Mouse (Mus musculus): ENCODE data around the gene Pdk2. TPM values are rescaled to one million over a fixed set of nuclear protein-coding genes. Genes with fewer than 3 reads are reported as not detected.
A peak's percentile ranks its signal among the peaks of the same experiment; 100 is the strongest.

The Pdk2 gene
- polyA plus RNA-seq, 1 experiment = 9.4 TPM

DNA sequence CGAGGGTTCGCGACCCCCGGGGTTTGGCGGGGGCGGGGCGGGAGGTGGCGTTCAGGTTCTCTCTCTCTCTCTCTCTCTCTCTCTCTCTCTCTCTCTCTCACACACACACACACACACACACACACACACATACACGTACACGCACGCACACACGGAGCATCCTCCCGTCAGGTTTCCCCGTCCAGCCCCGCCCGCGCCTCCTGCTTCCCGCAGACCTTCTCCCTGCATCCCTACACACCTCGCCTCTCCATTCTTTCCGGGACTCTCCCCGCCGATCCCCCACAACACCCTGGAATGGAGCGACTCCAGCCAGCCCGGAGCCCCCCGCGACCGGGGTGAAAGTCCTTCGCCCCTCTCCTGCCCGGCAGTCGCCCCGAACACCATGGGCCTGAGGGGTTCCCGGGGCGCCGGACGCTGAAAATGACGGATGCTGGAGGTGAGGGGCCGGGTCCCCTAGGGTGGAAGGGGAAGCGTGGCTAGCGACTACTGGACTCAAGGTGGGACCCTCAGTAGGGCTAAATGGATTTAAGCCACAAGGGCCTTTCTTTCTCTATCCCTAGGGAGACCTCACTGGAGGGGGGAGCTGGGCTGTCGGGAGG is 30.9 kb downstream of the Pdk2 start:
- Histone ChIP-seq H3K36me3 (ENCODE audit: control insufficient read depth, insufficient read depth, low read length, poor library complexity, severe bottlenecking) (no peaks in the 10 kb centered on the region), H3K9me3 (replicated peaks; ENCODE audit: control insufficient read depth, insufficient read depth, low read length, poor library complexity, severe bottlenecking) (no peaks in the 10 kb centered on the region), H3K27ac (ENCODE audit: insufficient read depth, low read length) (no peak overlapping the region), H3K4me3 (ENCODE audit: low read depth, low read length) (peak overlapping the region; percentile 73), H3K9ac (ENCODE audit: low read depth, poor library complexity, severe bottlenecking) (peak overlapping the region; percentile 70), H3K4me1 (ENCODE audit: control insufficient read depth, insufficient read depth, low read length) (no peaks in the 10 kb centered on the region), H3K27me3 (ENCODE audit: control insufficient read depth, insufficient read depth, low read length, poor library complexity, severe bottlenecking) (peaks cover 5% of the 10 kb centered on the region)
- TF ChIP-seq EP300 (IDR thresholded peaks at IDR 0.05; ENCODE audit: insufficient read depth, low read depth, low read length) (no peak), CTCF (IDR thresholded peaks at IDR 0.05; ENCODE audit: low read depth, low read length) (no peak), POLR2A (IDR thresholded peaks at IDR 0.05; ENCODE audit: insufficient read depth, low read length) (no peak)

DNA sequence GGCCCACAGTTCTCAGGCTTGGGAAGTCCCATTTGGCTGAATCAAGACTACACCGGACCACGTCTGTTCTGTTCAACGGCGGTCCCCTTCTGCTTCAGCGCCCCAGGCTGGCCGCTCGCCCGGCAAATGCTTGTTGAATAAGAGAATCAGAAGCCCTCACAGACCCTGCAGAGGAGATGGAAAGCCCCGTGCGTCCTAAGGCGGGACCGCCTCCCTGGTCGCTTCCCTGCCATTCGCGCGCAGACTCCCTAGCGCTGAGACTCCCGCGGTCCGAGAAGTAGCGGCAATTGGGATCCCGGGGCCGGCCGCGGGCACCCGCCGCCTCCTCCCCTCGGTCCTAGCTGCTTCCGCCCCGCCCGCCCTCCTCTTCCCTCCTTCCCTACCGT is 31.5 kb downstream of the Pdk2 start, which contains the start of gene Samd14:
TSS of gene Samd14 (plus strand) at position 251 of the 386 bp plus-strand sequence.
- no peak within 1 kb of the TSS for H3K27ac ChIP-seq (ENCODE audit: insufficient read depth, low read length)
- no peak for TF ChIP-seq CTCF (IDR thresholded peaks at IDR 0.05; ENCODE audit: low read depth, low read length)
- no peak for TF ChIP-seq EP300 (IDR thresholded peaks at IDR 0.05; ENCODE audit: insufficient read depth, low read depth, low read length)
- no peak for TF ChIP-seq POLR2A (IDR thresholded peaks at IDR 0.05; ENCODE audit: insufficient read depth, low read length)
- peak within 1 kb of the TSS; percentile 70 for H3K9ac ChIP-seq (ENCODE audit: low read depth, poor library complexity, severe bottlenecking)
- peak within 1 kb of the TSS; percentile 73 for H3K4me3 ChIP-seq (ENCODE audit: low read depth, low read length)
- H3K4me1 ChIP-seq (ENCODE audit: control insufficient read depth, insufficient read depth, low read length) = no peaks in the 10 kb centered on the region
- H3K9me3 ChIP-seq (replicated peaks; ENCODE audit: control insufficient read depth, insufficient read depth, low read length, poor library complexity, severe bottlenecking) = no peaks in the 10 kb centered on the region
- H3K36me3 ChIP-seq (ENCODE audit: control insufficient read depth, insufficient read depth, low read length, poor library complexity, severe bottlenecking) = no peaks in the 10 kb centered on the region
- H3K27me3 ChIP-seq (ENCODE audit: control insufficient read depth, insufficient read depth, low read length, poor library complexity, severe bottlenecking) = peaks cover 5% of the 10 kb centered on the region

DNA sequence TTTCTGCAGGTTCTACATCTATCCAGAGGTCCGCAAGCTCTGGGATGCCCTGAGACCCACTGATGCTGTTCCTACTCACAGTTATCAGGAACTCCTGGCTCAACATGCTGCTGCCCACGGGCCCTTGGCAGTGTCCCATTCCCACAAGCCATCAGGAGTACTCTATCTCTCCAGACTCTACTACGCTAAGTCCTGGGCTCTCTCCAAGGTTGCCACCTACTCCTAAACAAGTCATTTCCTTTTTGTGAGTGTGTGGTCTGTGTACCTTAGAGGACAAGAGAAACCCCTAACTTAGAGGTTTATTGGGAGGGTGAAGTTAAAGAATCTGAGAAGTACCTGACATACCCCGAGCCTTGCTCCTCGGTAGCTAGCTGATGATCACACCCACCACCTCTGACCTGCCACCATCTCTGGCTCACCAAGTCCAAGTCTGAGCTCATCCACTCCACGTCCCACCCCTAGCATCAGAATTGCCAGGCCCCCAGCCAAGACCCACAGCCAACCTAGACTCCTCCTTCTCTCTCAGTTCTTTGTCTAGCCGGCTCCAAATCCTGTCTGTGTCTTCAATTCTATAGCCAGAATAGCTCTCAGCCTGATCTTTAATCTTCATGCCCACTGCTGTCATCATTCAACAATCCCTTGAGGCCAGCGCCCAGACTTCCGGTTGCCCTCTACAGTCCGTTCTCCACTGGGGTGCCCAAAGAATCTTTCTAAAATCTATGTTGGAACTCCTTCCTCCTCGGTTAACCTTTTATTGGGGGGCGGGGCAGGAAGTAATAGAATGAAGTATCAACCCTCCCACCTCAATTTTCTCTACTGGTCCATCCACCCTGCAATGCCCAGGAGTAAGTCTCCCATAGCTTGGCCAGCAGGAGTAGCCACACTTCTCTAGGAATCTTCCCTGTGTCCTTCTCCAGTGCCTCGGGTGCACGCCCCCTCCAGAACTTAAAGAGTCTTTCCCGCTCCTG is 32.2 kb downstream of the Pdk2 start:
- H3K4me3 ChIP-seq (ENCODE audit: low read depth, low read length) = peak overlapping the region; percentile 57
- H3K9me3 ChIP-seq (replicated peaks; ENCODE audit: control insufficient read depth, insufficient read depth, low read length, poor library complexity, severe bottlenecking) = no peaks in the 10 kb centered on the region
- H3K36me3 ChIP-seq (ENCODE audit: control insufficient read depth, insufficient read depth, low read length, poor library complexity, severe bottlenecking) = no peaks in the 10 kb centered on the region
- H3K9ac ChIP-seq (ENCODE audit: low read depth, poor library complexity, severe bottlenecking) = peak overlapping the region; percentile 70
- no peak overlapping the region for H3K27ac ChIP-seq (ENCODE audit: insufficient read depth, low read length)
- H3K4me1 ChIP-seq (ENCODE audit: control insufficient read depth, insufficient read depth, low read length) = no peaks in the 10 kb centered on the region
- peaks cover 5% of the 10 kb centered on the region for H3K27me3 ChIP-seq (ENCODE audit: control insufficient read depth, insufficient read depth, low read length, poor library complexity, severe bottlenecking)
- TF ChIP-seq EP300 (IDR thresholded peaks at IDR 0.05; ENCODE audit: insufficient read depth, low read depth, low read length) = no peak
- no peak for TF ChIP-seq POLR2A (IDR thresholded peaks at IDR 0.05; ENCODE audit: insufficient read depth, low read length)
- TF ChIP-seq CTCF (IDR thresholded peaks at IDR 0.05; ENCODE audit: low read depth, low read length) = no peak

DNA sequence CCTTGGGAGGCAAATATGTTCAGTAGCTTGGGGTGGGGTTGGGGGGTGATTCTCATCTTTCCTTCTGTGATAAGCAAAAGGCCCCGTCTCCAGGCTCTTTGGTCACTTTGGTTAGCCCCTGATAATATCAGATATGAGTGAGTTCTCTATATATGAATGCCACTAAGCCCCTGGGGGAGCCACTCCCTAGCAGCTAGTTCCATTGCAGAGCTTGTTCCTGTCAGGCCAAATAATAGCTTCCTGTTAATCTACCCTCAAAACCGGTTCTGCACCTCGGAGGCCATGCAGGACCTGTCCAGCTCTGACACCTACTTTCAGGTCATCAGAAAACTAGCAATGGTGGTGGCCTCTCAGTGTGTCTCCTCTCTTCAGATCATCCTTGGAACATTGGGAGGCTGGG is 33.7 kb downstream of the Pdk2 start:
- Histone ChIP-seq H3K9me3 (replicated peaks; ENCODE audit: control insufficient read depth, insufficient read depth, low read length, poor library complexity, severe bottlenecking) (no peaks in the 10 kb centered on the region), H3K36me3 (ENCODE audit: control insufficient read depth, insufficient read depth, low read length, poor library complexity, severe bottlenecking) (no peaks in the 10 kb centered on the region), H3K27me3 (ENCODE audit: control insufficient read depth, insufficient read depth, low read length, poor library complexity, severe bottlenecking) (peaks cover 5% of the 10 kb centered on the region), H3K27ac (ENCODE audit: insufficient read depth, low read length) (no peak overlapping the region), H3K4me1 (ENCODE audit: control insufficient read depth, insufficient read depth, low read length) (no peaks in the 10 kb centered on the region), H3K4me3 (ENCODE audit: low read depth, low read length) (no peak overlapping the region), H3K9ac (ENCODE audit: low read depth, poor library complexity, severe bottlenecking) (no peak overlapping the region)
- no peak for TF ChIP-seq EP300 (IDR thresholded peaks at IDR 0.05; ENCODE audit: insufficient read depth, low read depth, low read length)
- no peak for TF ChIP-seq CTCF (IDR thresholded peaks at IDR 0.05; ENCODE audit: low read depth, low read length)
- TF ChIP-seq POLR2A (IDR thresholded peaks at IDR 0.05; ENCODE audit: insufficient read depth, low read length) = no peak

DNA sequence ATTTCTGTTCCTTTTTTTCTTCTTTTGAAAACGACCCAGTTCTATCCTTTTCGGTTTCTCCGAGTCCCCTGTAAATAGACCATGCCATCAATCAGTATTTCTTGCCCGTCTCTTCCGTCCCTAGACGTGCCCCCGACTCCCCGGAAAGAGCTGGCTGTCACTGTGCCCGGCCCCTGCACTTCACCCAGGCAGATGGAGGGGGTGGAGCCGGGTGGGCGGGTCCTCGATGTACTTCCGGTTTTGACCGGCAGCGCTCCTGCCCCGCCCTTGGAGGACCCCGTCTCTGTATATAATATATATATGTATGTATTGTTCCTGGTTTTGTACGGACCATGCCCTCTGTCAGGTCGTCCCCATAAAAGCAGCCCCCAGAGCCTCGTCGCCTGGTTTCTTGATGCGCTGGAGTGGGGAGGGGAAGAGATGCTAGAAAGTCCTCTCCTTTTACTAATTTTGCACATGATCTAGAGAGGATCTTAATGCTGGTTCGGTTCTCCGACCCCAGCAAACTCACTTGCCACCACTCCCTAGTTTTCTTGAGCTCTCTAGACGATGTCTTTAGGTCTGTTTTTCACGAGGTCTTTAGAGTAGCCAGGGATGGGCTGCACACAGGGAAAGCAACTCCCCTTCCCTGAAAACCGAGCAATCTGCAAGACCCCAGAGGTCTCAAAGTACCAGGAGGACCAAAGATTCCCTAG is 34.5 kb downstream of the Pdk2 start:
- no peaks in the 10 kb centered on the region for H3K4me1 ChIP-seq (ENCODE audit: control insufficient read depth, insufficient read depth, low read length)

More for the DNA sequence above, 34.5 kb downstream of the Pdk2 start:
- Histone ChIP-seq H3K9me3 (replicated peaks; ENCODE audit: control insufficient read depth, insufficient read depth, low read length, poor library complexity, severe bottlenecking) (no peaks in the 10 kb centered on the region), H3K9ac (ENCODE audit: low read depth, poor library complexity, severe bottlenecking) (peak overlapping the region; percentile 60), H3K36me3 (ENCODE audit: control insufficient read depth, insufficient read depth, low read length, poor library complexity, severe bottlenecking) (no peaks in the 10 kb centered on the region), H3K4me3 (ENCODE audit: low read depth, low read length) (peak overlapping the region; percentile 59), H3K27me3 (ENCODE audit: control insufficient read depth, insufficient read depth, low read length, poor library complexity, severe bottlenecking) (peaks cover 5% of the 10 kb centered on the region), H3K27ac (ENCODE audit: insufficient read depth, low read length) (no peak overlapping the region)
- no peak for TF ChIP-seq CTCF (IDR thresholded peaks at IDR 0.05; ENCODE audit: low read depth, low read length)
- TF ChIP-seq EP300 (IDR thresholded peaks at IDR 0.05; ENCODE audit: insufficient read depth, low read depth, low read length) = no peak
